Mouse (Mus musculus): ENCODE measurements at regions not wholly inside any gene's neighbourhood (a gene's known extent, or its start where the extent isn't known, plus 50 kb on each side); places are given as distances from the start of the nearest gene placed in this dataset.

GRCm38 (mm10) chr3:149408858-149409257 is 418.5 kb upstream of the Adgrl2 start:
- DNase-seq = no peak

- DNase-seq = no peak
Measured at GRCm38 (mm10) chr3:149405872-149406271, 415.5 kb upstream of the Adgrl2 start.

- DNase-seq = no peak
Measured at GRCm38 (mm10) chr3:149404691-149405090, 414.3 kb upstream of the Adgrl2 start.

- DNase-seq = no peak
Measured at GRCm38 (mm10) chr3:149402496-149402895, 412.1 kb upstream of the Adgrl2 start.

- DNase-seq = no peak
Measured at GRCm38 (mm10) chr3:149395082-149395481, 404.7 kb upstream of the Adgrl2 start.

GRCm38 (mm10) chr3:149393317-149394172 is 403.2 kb upstream of the Adgrl2 start:
- no peak for DNase-seq

- DNase-seq = no peak
Measured at GRCm38 (mm10) chr3:149392164-149392563, 401.8 kb upstream of the Adgrl2 start.

- DNase-seq = no peak
Measured at GRCm38 (mm10) chr3:149387537-149387936, 397.2 kb upstream of the Adgrl2 start.

- no peak for DNase-seq
Measured at GRCm38 (mm10) chr3:149386027-149386426, 395.7 kb upstream of the Adgrl2 start.

GRCm38 (mm10) chr3:149385336-149385735 is 395.0 kb upstream of the Adgrl2 start:
- DNase-seq = peak; percentile 31

- DNase-seq = peak; percentile 50
Measured at GRCm38 (mm10) chr3:149381559-149382245, 391.3 kb upstream of the Adgrl2 start.

GRCm38 (mm10) chr3:149381051-149381450 is 390.7 kb upstream of the Adgrl2 start:
- no peak for DNase-seq

- no peak for DNase-seq
Measured at GRCm38 (mm10) chr3:149379866-149380472, 389.6 kb upstream of the Adgrl2 start.

- DNase-seq = no peak
Measured at GRCm38 (mm10) chr3:149379249-149379865, 389.0 kb upstream of the Adgrl2 start.

GRCm38 (mm10) chr3:149371439-149371838 is 381.1 kb upstream of the Adgrl2 start:
- DNase-seq = no peak

- no peak for DNase-seq
Measured at GRCm38 (mm10) chr3:149370517-149371227, 380.3 kb upstream of the Adgrl2 start.

- DNase-seq = no peak
Measured at GRCm38 (mm10) chr3:149367888-149368287, 377.5 kb upstream of the Adgrl2 start.

GRCm38 (mm10) chr3:149360164-149360563 is 369.8 kb upstream of the Adgrl2 start:
- DNase-seq = no peak

GRCm38 (mm10) chr3:149358570-149359193 is 368.3 kb upstream of the Adgrl2 start:
- DNase-seq = no peak

- no peak for DNase-seq
Measured at GRCm38 (mm10) chr3:149357903-149358569, 367.7 kb upstream of the Adgrl2 start.

- DNase-seq = no peak
Measured at GRCm38 (mm10) chr3:149357121-149357520, 366.8 kb upstream of the Adgrl2 start.

GRCm38 (mm10) chr3:149355362-149355761 is 365.0 kb upstream of the Adgrl2 start:
- no peak for DNase-seq
